Mouse (Mus musculus): ENCODE results near the gene Atxn7l2.

- TF ChIP-seq GATA1 (IDR thresholded peaks at IDR 0.05; ENCODE audit: low read length) (no peak), TAL1 (IDR thresholded peaks at IDR 0.05; ENCODE audit: low read length) (no peak)
Measured at GRCm38 (mm10) chr3:108211845-108212244, 1.1 kb upstream of the Atxn7l2 start.

Measured in erythroblast, embryonic 14.5 days (primary cell).